Mouse (Mus musculus): ENCODE measurements at regions not wholly inside any gene's neighbourhood (a gene's known extent, or its start where the extent isn't known, plus 50 kb on each side); places are given as distances from the start of the nearest gene placed in this dataset.

GRCm38 (mm10) chr9:22937686-22938391 lies 285.0 kb upstream of the Bmper start:
- DNase-seq: no peak

- no peak for DNase-seq
These were observed 277.9 kb upstream of the Bmper start for GRCm38 (mm10) chr9:22944992-22945391.

- no peak for DNase-seq
These were observed 277.4 kb upstream of the Bmper start for GRCm38 (mm10) chr9:22945426-22945955.

- DNase-seq: no peak
These were observed 270.1 kb upstream of the Bmper start for GRCm38 (mm10) chr9:22952571-22953442.

- no peak for DNase-seq
These were observed 260.5 kb upstream of the Bmper start for GRCm38 (mm10) chr9:22962269-22962815.

GRCm38 (mm10) chr9:22971312-22971711 lies 251.6 kb upstream of the Bmper start:
- no peak for DNase-seq

GRCm38 (mm10) chr9:22976748-22977147 lies 246.1 kb upstream of the Bmper start:
- DNase-seq: no peak

GRCm38 (mm10) chr9:22979627-22980026 lies 243.2 kb upstream of the Bmper start:
- no peak for DNase-seq

- no peak for DNase-seq
These were observed 233.4 kb upstream of the Bmper start for GRCm38 (mm10) chr9:22989508-22989907.

- DNase-seq: no peak
These were observed 229.3 kb upstream of the Bmper start for GRCm38 (mm10) chr9:22993531-22993930.

- no peak for DNase-seq
These were observed 227.3 kb upstream of the Bmper start for GRCm38 (mm10) chr9:22995564-22995963.

GRCm38 (mm10) chr9:22998306-22998705 lies 224.6 kb upstream of the Bmper start:
- no peak for DNase-seq

- no peak for DNase-seq
These were observed 223.7 kb upstream of the Bmper start for GRCm38 (mm10) chr9:22999181-22999580.

- DNase-seq: no peak
These were observed 222.7 kb upstream of the Bmper start for GRCm38 (mm10) chr9:23000200-23000599.

- DNase-seq: no peak
These were observed 219.4 kb upstream of the Bmper start for GRCm38 (mm10) chr9:23003195-23004061.

GRCm38 (mm10) chr9:23005005-23005404 lies 217.9 kb upstream of the Bmper start:
- no peak for DNase-seq

GRCm38 (mm10) chr9:23009462-23010183 lies 213.3 kb upstream of the Bmper start:
- DNase-seq: no peak

- no peak for DNase-seq
These were observed 211.4 kb upstream of the Bmper start for GRCm38 (mm10) chr9:23011316-23011959.

GRCm38 (mm10) chr9:23012130-23012529 lies 210.7 kb upstream of the Bmper start:
- no peak for DNase-seq

- DNase-seq: no peak
These were observed 206.1 kb upstream of the Bmper start for GRCm38 (mm10) chr9:23016733-23017132.

GRCm38 (mm10) chr9:23024061-23024460 lies 198.8 kb upstream of the Bmper start:
- DNase-seq: no peak
